Mouse (Mus musculus): Measurements from ENCODE around the gene Vamp2. TPM values are rescaled to one million over a fixed set of nuclear protein-coding genes. Genes with fewer than 3 reads are reported as not detected.

Vamp2 gene
- total RNA-seq, 2 experiments from 2014 or later, result 11.2 to 53.9 TPM

- no peak for ATAC-seq (ENCODE audit: poor library complexity, severe bottlenecking)
Measured at GRCm38 (mm10) chr11:69125919-69126705, 37.8 kb downstream of the Vamp2 start.

GRCm38 (mm10) chr11:69126706-69127095 is 38.4 kb downstream of the Vamp2 start:
- ATAC-seq (ENCODE audit: poor library complexity, severe bottlenecking), result no peak

- no peak for ATAC-seq (ENCODE audit: poor library complexity, severe bottlenecking)
Measured at GRCm38 (mm10) chr11:69128426-69129122, 40.3 kb downstream of the Vamp2 start.

GRCm38 (mm10) chr11:69133566-69133922 is 45.3 kb downstream of the Vamp2 start:
- 0 out of 2 replicates have a peak, but pooled peaks have one; percentile 1 for ATAC-seq (ENCODE audit: poor library complexity, severe bottlenecking)

DNA sequence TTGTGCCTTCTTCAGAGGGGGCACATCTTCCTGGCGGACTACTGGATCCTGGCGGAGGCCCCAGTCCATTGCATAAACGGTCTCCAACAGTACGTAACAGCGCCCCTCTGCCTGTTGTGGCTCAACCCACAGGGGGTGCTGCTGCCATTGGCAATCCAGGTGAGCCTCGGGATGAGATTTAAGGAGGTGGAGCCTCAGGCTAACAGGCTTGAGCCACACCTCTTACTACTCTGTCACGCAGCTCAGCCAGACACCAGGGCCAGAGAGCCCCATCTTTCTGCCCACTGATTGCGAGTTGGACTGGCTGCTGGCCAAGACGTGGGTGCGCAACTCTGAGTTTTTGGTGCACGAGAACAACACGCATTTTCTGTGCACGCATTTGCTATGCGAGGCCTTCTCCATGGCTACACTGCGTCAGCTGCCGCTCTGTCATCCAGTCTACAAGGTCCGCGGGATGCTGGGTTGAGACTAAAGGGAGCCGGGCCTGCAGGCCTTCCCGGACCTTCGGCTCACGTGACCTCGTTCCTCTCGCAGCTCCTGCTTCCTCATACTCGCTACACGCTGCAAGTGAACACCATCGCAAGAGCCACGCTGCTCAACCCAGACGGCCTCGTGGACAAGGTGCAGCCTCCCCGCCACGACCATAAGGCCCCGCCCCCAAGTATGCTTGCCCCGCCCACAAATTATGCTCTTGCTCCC is 45.8 kb downstream of the Vamp2 start:
- ATAC-seq (ENCODE audit: poor library complexity, severe bottlenecking), result peak; percentile 90

DNA sequence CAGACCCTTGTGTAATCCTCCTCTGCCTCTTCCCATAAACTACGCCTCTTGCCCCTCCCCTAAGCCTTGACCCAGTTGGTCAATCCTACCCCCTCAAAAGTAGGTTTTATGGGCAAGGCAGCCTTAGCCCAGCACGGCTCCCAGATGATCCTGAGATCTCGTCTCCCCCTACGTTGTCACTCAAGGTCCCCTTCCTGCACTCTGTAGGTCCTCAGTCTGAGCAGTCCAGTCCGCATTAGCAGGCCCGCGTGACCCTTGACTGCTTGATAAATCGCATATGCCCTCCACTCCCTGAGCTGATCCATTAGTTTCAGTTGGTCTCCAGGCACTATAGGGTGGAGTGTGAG is 46.3 kb downstream of the Vamp2 start:
- no peak for ATAC-seq (ENCODE audit: poor library complexity, severe bottlenecking)

DNA sequence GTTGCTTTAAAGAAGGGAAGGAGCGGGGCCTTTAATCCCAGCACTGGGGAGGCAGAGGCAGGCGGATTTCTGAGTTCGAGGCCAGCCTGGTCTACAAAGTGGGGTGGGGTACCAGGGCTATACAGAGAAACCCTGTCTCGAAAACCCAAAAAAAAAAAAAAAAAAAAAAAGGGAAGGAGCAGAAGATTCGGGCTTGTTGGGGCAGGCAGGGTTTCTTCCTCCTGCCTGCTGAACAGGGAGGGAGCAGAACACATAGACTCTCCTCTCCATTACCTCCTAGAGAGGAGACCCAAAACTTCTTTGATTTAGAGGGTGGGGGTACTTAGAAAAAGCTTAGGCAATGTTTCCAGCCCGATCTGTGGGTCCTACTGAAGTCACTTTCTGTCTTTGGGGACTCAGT is 47.1 kb downstream of the Vamp2 start:
- no peak for ATAC-seq (ENCODE audit: poor library complexity, severe bottlenecking)

Other genes with a start within 250 kb of the Vamp2 start
- 48.9 and 53.9 TPM in 2 replicates for gene Ndel1, start 216.6 kb upstream of the Vamp2 start, total RNA-seq (2015)
- 71.2 and 114 TPM in 2 replicates for gene Ndel1, start 216.6 kb upstream of the Vamp2 start, total RNA-seq (2017)
- not detected in 2 replicates for gene Rnf222, start 199.9 kb upstream of the Vamp2 start, total RNA-seq (2015)
- not detected in 2 replicates for gene Rnf222, start 199.9 kb upstream of the Vamp2 start, total RNA-seq (2017)
- 2,468 and 2,587 TPM in 2 replicates for gene Rpl26, start 186.9 kb upstream of the Vamp2 start, total RNA-seq (2015)
- 3,510 and 4,069 TPM in 2 replicates for gene Rpl26, start 186.9 kb upstream of the Vamp2 start, total RNA-seq (2017)
- gene Odf4, start 161.4 kb upstream of the Vamp2 start, total RNA-seq (2015), result not detected in 2 replicates
- not detected in 2 replicates for gene Odf4, start 161.4 kb upstream of the Vamp2 start, total RNA-seq (2017)
- not detected in 2 replicates for gene Arhgef15, start 131.0 kb upstream of the Vamp2 start, total RNA-seq (2015)
- gene Arhgef15, start 131.0 kb upstream of the Vamp2 start, total RNA-seq (2017), result 0.07 TPM in 1 of 2 replicates, not detected in the other
- gene Slc25a35, start 120.4 kb upstream of the Vamp2 start, total RNA-seq (2015), result 6.6 and 7.9 TPM in 2 replicates
- 1.8 and 2.4 TPM in 2 replicates for gene Slc25a35, start 120.4 kb upstream of the Vamp2 start, total RNA-seq (2017)
- 10.2 and 13.1 TPM in 2 replicates for gene Rangrf, start 113.3 kb upstream of the Vamp2 start, total RNA-seq (2015)
- gene Rangrf, start 113.3 kb upstream of the Vamp2 start, total RNA-seq (2017), result 4.7 and 6.8 TPM in 2 replicates
- gene Pfas, start 80.0 kb upstream of the Vamp2 start, total RNA-seq (2015), result 7.3 and 10.3 TPM in 2 replicates
- 7.4 and 10.4 TPM in 2 replicates for gene Pfas, start 80.0 kb upstream of the Vamp2 start, total RNA-seq (2017)
- gene Ctc1, start 72.6 kb upstream of the Vamp2 start, total RNA-seq (2015), result 28.0 and 34.5 TPM in 2 replicates
- gene Ctc1, start 72.6 kb upstream of the Vamp2 start, total RNA-seq (2017), result 15.8 and 20.5 TPM in 2 replicates
- gene Aurkb, start 42.8 kb upstream of the Vamp2 start, total RNA-seq (2015), result 105 and 116 TPM in 2 replicates
- 116 and 125 TPM in 2 replicates for gene Aurkb, start 42.8 kb upstream of the Vamp2 start, total RNA-seq (2017)
- gene Borcs6, start 28.8 kb upstream of the Vamp2 start, total RNA-seq (2015), result 18.8 and 20.5 TPM in 2 replicates
- gene Borcs6, start 28.8 kb upstream of the Vamp2 start, total RNA-seq (2017), result 17.7 and 20.2 TPM in 2 replicates
- gene Tmem107, start 17.7 kb upstream of the Vamp2 start, total RNA-seq (2015), result 13.2 and 15.7 TPM in 2 replicates
- 11.4 and 26.6 TPM in 2 replicates for gene Tmem107, start 17.7 kb upstream of the Vamp2 start, total RNA-seq (2017)
- gene Per1, start 6.7 kb downstream of the Vamp2 start, total RNA-seq (2015), result 6.7 and 12.5 TPM in 2 replicates
- 7.9 and 8.5 TPM in 2 replicates for gene Per1, start 6.7 kb downstream of the Vamp2 start, total RNA-seq (2017)
- not detected in 2 replicates for gene Hes7, start 31.9 kb downstream of the Vamp2 start, total RNA-seq (2015)
- gene Hes7, start 31.9 kb downstream of the Vamp2 start, total RNA-seq (2017), result not detected in 2 replicates
- not detected in 2 replicates for gene 9130213A22Rik, start 34.1 kb downstream of the Vamp2 start, total RNA-seq (2015)
- not detected in 2 replicates for gene 9130213A22Rik, start 34.1 kb downstream of the Vamp2 start, total RNA-seq (2017)
- gene Aloxe3, start 37.4 kb downstream of the Vamp2 start, total RNA-seq (2015), result 0.18 TPM in 1 of 2 replicates, not detected in the other
- gene Aloxe3, start 37.4 kb downstream of the Vamp2 start, total RNA-seq (2017), result not detected in 2 replicates
- not detected in 2 replicates for gene Alox12b, start 68.5 kb downstream of the Vamp2 start, total RNA-seq (2015)
- gene Alox12b, start 68.5 kb downstream of the Vamp2 start, total RNA-seq (2017), result not detected in 2 replicates
- 1.3 and 1.5 TPM in 2 replicates for gene Alox8, start 109.4 kb downstream of the Vamp2 start, total RNA-seq (2015)
- 1.8 and 2.0 TPM in 2 replicates for gene Alox8, start 109.4 kb downstream of the Vamp2 start, total RNA-seq (2017)
- gene Gucy2e, start 148.5 kb downstream of the Vamp2 start, total RNA-seq (2015), result 0.16 TPM in 1 of 2 replicates, not detected in the other
- 0.07 and 0.33 TPM in 2 replicates for gene Gucy2e, start 148.5 kb downstream of the Vamp2 start, total RNA-seq (2017)
- gene Cntrob, start 235.3 kb downstream of the Vamp2 start, total RNA-seq (2015), result 15.2 and 28.3 TPM in 2 replicates
- gene Cntrob, start 235.3 kb downstream of the Vamp2 start, total RNA-seq (2017), result 10.4 and 13.8 TPM in 2 replicates
- 219 and 269 TPM in 2 replicates for gene Trappc1, start 235.5 kb downstream of the Vamp2 start, total RNA-seq (2015)
- 155 and 195 TPM in 2 replicates for gene Trappc1, start 235.5 kb downstream of the Vamp2 start, total RNA-seq (2017)
- 0.59 and 1.3 TPM in 2 replicates for gene Kcnab3, start 237.8 kb downstream of the Vamp2 start, total RNA-seq (2015)
- gene Kcnab3, start 237.8 kb downstream of the Vamp2 start, total RNA-seq (2017), result 0.40 and 1.7 TPM in 2 replicates